Mouse (Mus musculus): ENCODE results near the gene Senp1.
A peak's percentile ranks its signal among the peaks of the same experiment; 100 is the strongest.

Senp1 gene

GRCm38 (mm10) chr15:98093121-98094011, at the start of gene Senp1:
Gene Senp1 (minus strand): TSS chr15:98093744.
- DNase-seq: peak; percentile 90

- DNase-seq: no peak
Measured at GRCm38 (mm10) chr15:98142515-98142914, 49.0 kb upstream of the Senp1 start.

- no peak for DNase-seq
Measured at GRCm38 (mm10) chr15:98140809-98141208, 47.3 kb upstream of the Senp1 start.

GRCm38 (mm10) chr15:98139763-98140162, 46.2 kb upstream of the Senp1 start:
- DNase-seq: no peak

- no peak for DNase-seq
Measured at GRCm38 (mm10) chr15:98136871-98137270, 43.3 kb upstream of the Senp1 start.

GRCm38 (mm10) chr15:98135671-98136070, 42.1 kb upstream of the Senp1 start:
- DNase-seq: no peak

- DNase-seq: no peak
Measured at GRCm38 (mm10) chr15:98134666-98135065, 41.1 kb upstream of the Senp1 start.

- DNase-seq: no peak
Measured at GRCm38 (mm10) chr15:98134034-98134433, 40.5 kb upstream of the Senp1 start.

- DNase-seq: no peak
Measured at GRCm38 (mm10) chr15:98133471-98133870, 39.9 kb upstream of the Senp1 start.

- no peak for DNase-seq
Measured at GRCm38 (mm10) chr15:98131942-98132655, 38.6 kb upstream of the Senp1 start.

GRCm38 (mm10) chr15:98131451-98131850, 37.9 kb upstream of the Senp1 start:
- DNase-seq: no peak

GRCm38 (mm10) chr15:98131001-98131400, 37.5 kb upstream of the Senp1 start:
- no peak for DNase-seq

- DNase-seq: no peak
Measured at GRCm38 (mm10) chr15:98120831-98121230, 27.3 kb upstream of the Senp1 start.

GRCm38 (mm10) chr15:98119363-98119762, 25.8 kb upstream of the Senp1 start:
- DNase-seq: no peak

GRCm38 (mm10) chr15:98116287-98116686, 22.7 kb upstream of the Senp1 start:
- DNase-seq: no peak

- no peak for DNase-seq
Measured at GRCm38 (mm10) chr15:98115779-98116163, 22.2 kb upstream of the Senp1 start.

- no peak for DNase-seq
Measured at GRCm38 (mm10) chr15:98114852-98115778, 21.6 kb upstream of the Senp1 start.

GRCm38 (mm10) chr15:98114098-98114851, 20.7 kb upstream of the Senp1 start:
- peak; percentile 44 for DNase-seq

- DNase-seq: no peak
Measured at GRCm38 (mm10) chr15:98111791-98112190, 18.2 kb upstream of the Senp1 start.

GRCm38 (mm10) chr15:98108297-98109152, 15.0 kb upstream of the Senp1 start:
- peak; percentile 93 for DNase-seq

- no peak for DNase-seq
Measured at GRCm38 (mm10) chr15:98107703-98108296, 14.3 kb upstream of the Senp1 start.

All from cerebellum, adult 11-12 months (tissue).